ENCODE assay signal across 21 mouse cellular contexts in genomic region chr6:118819657-118820056, GRCm38 (mm10).
A peak's percentile ranks its signal among the peaks of the same experiment; 100 is the strongest.
DNase-seq lines count a peak whose midpoint lies in the region; ATAC-seq and TF ChIP-seq lines count a peak whose summit lies in the region.
"Had no signal": no experiment of that assay in that cellular context is flagged by ENCODE, and none has a peak within 500 bp of the region (broad histone marks: within the 10 kb centered on the region; RNA-seq: fewer than 3 reads in every experiment).

No protein-coding gene starts in this region.

- no peaks in the 10 kb centered on the region; the same call in 1 of the 2 replicates for H3K27me3 ChIP-seq in liver, adult 2 months (ENCODE audit: control insufficient read depth, insufficient read depth, low read length)
- 0 out of 2 replicates have a peak, but pooled peaks cover 5% of the 10 kb centered on the region for H3K27me3 ChIP-seq in liver, embryonic 12.5 days (replicated peaks)
- H3K27me3 ChIP-seq in heart, embryonic 13.5 days (replicated peaks) = no peaks in the 10 kb centered on the region
- H3K27me3 ChIP-seq in kidney, embryonic 15.5 days = no peaks in the 10 kb centered on the region
- H3K27me3 ChIP-seq: midbrain, embryonic 15.5 days; neural tube, embryonic 12.5 days had no signal

- no peak for ATAC-seq in liver, embryonic 12.5 days
- no peak for ATAC-seq in heart, embryonic 13.5 days (ENCODE audit: extremely low read depth, insufficient number of reproducible peaks, low FRiP score, low TSS enrichment)
- no peak for ATAC-seq in kidney, embryonic 15.5 days (replicated peaks; ENCODE audit: low FRiP score)
- ATAC-seq: forebrain, embryonic 14.5 days; liver, postnatal 0 days; midbrain, embryonic 15.5 days had no signal

- WGBS in liver, adult 2 months = 67% methylated on average over 7 of the region's 7 CpGs
- WGBS in liver, embryonic 12.5 days (ENCODE audit: insufficient replicate concordance) = 68% methylated on average over 7 of the region's 7 CpGs
- WGBS in heart, embryonic 13.5 days = 30% methylated on average over 7 of the region's 7 CpGs
- 71% methylated on average over 7 of the region's 7 CpGs for WGBS in kidney, embryonic 15.5 days

- no peak overlapping the region for H3K4me3 ChIP-seq in liver, adult 2 months (ENCODE audit: insufficient read depth, low read depth, low read length)
- no peak overlapping the region for H3K4me3 ChIP-seq in liver, embryonic 12.5 days
- no peak overlapping the region for H3K4me3 ChIP-seq in heart, embryonic 13.5 days
- H3K4me3 ChIP-seq in kidney, embryonic 15.5 days (replicated peaks) = no peak overlapping the region
- H3K4me3 ChIP-seq: limb, embryonic 10.5 days; midbrain, embryonic 15.5 days; neural tube, embryonic 12.5 days had no signal

- no peak for TF ChIP-seq CTCF in liver, adult 2 months (IDR thresholded peaks at IDR 0.05; ENCODE audit: low read depth, low read length)

- no peaks in the 10 kb centered on the region for H3K9me3 ChIP-seq in liver, embryonic 12.5 days (replicated peaks)
- H3K9me3 ChIP-seq in heart, embryonic 13.5 days = no peaks in the 10 kb centered on the region
- H3K9me3 ChIP-seq in kidney, embryonic 15.5 days (replicated peaks) = no peaks in the 10 kb centered on the region
- H3K9me3 ChIP-seq: limb, embryonic 10.5 days; midbrain, embryonic 15.5 days; neural tube, embryonic 12.5 days had no signal

- H3K79me2 ChIP-seq in liver, adult 2 months (ENCODE audit: control insufficient read depth, insufficient read depth, low read length) = no peaks in the 10 kb centered on the region

- intact Hi-C loops in heart, postnatal 14 days (cut with DNase I) = no loop called here

- TF ChIP-seq POLR2A in liver, adult 2 months (IDR thresholded peaks at IDR 0.05; ENCODE audit: extremely low read depth, insufficient read depth, low read length) = no peak

- no peak overlapping the region for H3K27ac ChIP-seq in liver, adult 2 months (replicated peaks; ENCODE audit: insufficient read depth, low read depth, low read length)
- no peak overlapping the region for H3K27ac ChIP-seq in liver, embryonic 12.5 days
- peak overlapping the region; percentile 70 for H3K27ac ChIP-seq in heart, embryonic 13.5 days (replicated peaks)
- no peak overlapping the region for H3K27ac ChIP-seq in kidney, embryonic 15.5 days
- H3K27ac ChIP-seq: hindbrain, embryonic 14.5 days; macrophage; midbrain, embryonic 15.5 days; neural tube, embryonic 12.5 days; stomach, postnatal 0 days had no signal

- H3K9ac ChIP-seq in liver, adult 2 months (ENCODE audit: low read depth, low read length) = no peak overlapping the region
- no peak overlapping the region for H3K9ac ChIP-seq in liver, embryonic 12.5 days
- H3K9ac ChIP-seq in heart, embryonic 13.5 days = 0 out of 2 replicates have a peak overlapping the region, but pooled peaks have one; percentile 61
- H3K9ac ChIP-seq in kidney, embryonic 15.5 days = no peak overlapping the region
- H3K9ac ChIP-seq: hindbrain, embryonic 14.5 days; liver, postnatal 0 days; midbrain, embryonic 15.5 days; neural tube, embryonic 12.5 days had no signal

- no peaks in the 10 kb centered on the region for H3K4me1 ChIP-seq in liver, adult 2 months (ENCODE audit: control insufficient read depth, insufficient read depth, low read length)
- H3K4me1 ChIP-seq in liver, embryonic 12.5 days = 0 out of 2 replicates have a peak, but pooled peaks cover 3% of the 10 kb centered on the region
- peaks cover 77% of the 10 kb centered on the region for H3K4me1 ChIP-seq in heart, embryonic 13.5 days
- peaks cover 17% of the 10 kb centered on the region; the same call in 1 of the 2 replicates for H3K4me1 ChIP-seq in kidney, embryonic 15.5 days
- H3K4me1 ChIP-seq: midbrain, embryonic 15.5 days; neural tube, embryonic 12.5 days had no signal

- H3K4me2 ChIP-seq in liver, embryonic 12.5 days = no peak overlapping the region
- H3K4me2 ChIP-seq in heart, embryonic 13.5 days = peak overlapping the region; percentile 36
- no peak overlapping the region for H3K4me2 ChIP-seq in kidney, embryonic 15.5 days
- H3K4me2 ChIP-seq: hindbrain, embryonic 14.5 days; midbrain, embryonic 15.5 days; neural tube, embryonic 12.5 days had no signal

- no peaks in the 10 kb centered on the region for H3K36me3 ChIP-seq in liver, adult 2 months (ENCODE audit: control insufficient read depth, insufficient read depth, low read length)
- H3K36me3 ChIP-seq in liver, embryonic 12.5 days = no peaks in the 10 kb centered on the region
- H3K36me3 ChIP-seq in heart, embryonic 13.5 days = no peaks in the 10 kb centered on the region
- no peaks in the 10 kb centered on the region for H3K36me3 ChIP-seq in kidney, embryonic 15.5 days
- H3K36me3 ChIP-seq: limb, embryonic 10.5 days; midbrain, embryonic 15.5 days; neural tube, embryonic 12.5 days had no signal

- peak; percentile 6 for DNase-seq in liver, adult 2 months (ENCODE audit: extremely low read depth, low read depth, low spot score)
- peak; percentile 52 for DNase-seq in heart, adult 8-10 months (ENCODE audit: low spot score)
- DNase-seq in heart, postnatal 14 days = peak; percentile 41 to 50
- no peak for DNase-seq in thymus, postnatal 14 days
- DNase-seq: cerebellum, adult 11 months; cerebellum, postnatal 10 days; kidney, adult 2 months; kidney, postnatal 10 days; liver; liver, postnatal 0 days; right cerebral cortex, postnatal 14 days had no signal
